Mouse (Mus musculus) myocyte (in vitro differentiated cells): Measurements from ENCODE around the gene Xrcc2. TPM values are rescaled to one million over a fixed set of nuclear protein-coding genes. Genes with fewer than 3 reads are reported as not detected.
"Not testable (repeated sequence)": the region's sequence is repeated elsewhere in the genome, so short reads cannot be mapped to it uniquely, and the experiment has no call there.

Experiments used
- H3K27me3 ChIP-seq: one replicate; pipeline ENCODE4 v1.6.1; 2011; ENCODE audit not compliant: control insufficient read depth, insufficient read depth, insufficient read length
- H3K36me3 ChIP-seq: one replicate; pipeline ENCODE4 v1.6.1; 2011; ENCODE audit not compliant: control insufficient read depth, insufficient read depth
- H3K4me2 ChIP-seq: one replicate; pipeline ENCODE4 v1.6.1; 2011; ENCODE audit warnings: low read depth, control low read depth
- H3K4me3 ChIP-seq: one replicate; pipeline ENCODE4 v1.5.1; 2011; ENCODE audit warnings: mild to moderate bottlenecking, control low read depth, moderate library complexity
- H3K79me2 ChIP-seq: one replicate; pipeline ENCODE4 v1.6.1; 2011; ENCODE audit not compliant: control insufficient read depth, insufficient read depth
- H3ac ChIP-seq: one replicate; pipeline ENCODE4 v1.6.1; 2011; ENCODE audit not compliant: control insufficient read depth, insufficient read length
- CEBPB ChIP-seq: IDR thresholded peaks from 2 replicates; pipeline ENCODE4 v1.6.1; 2011; ENCODE audit warnings: mild to moderate bottlenecking, moderate library complexity; ENCODE audit not compliant: poor library complexity, insufficient read depth, severe bottlenecking
- E2F4 ChIP-seq: IDR thresholded peaks from one replicate; pipeline ENCODE4 v1.6.1; 2011; ENCODE audit warnings: mild to moderate bottlenecking, control low read depth, moderate library complexity; ENCODE audit not compliant: insufficient read depth
- MAX ChIP-seq: IDR thresholded peaks from one replicate; pipeline ENCODE4 v1.6.1; 2011; ENCODE audit warnings: low read depth, mild to moderate bottlenecking, control low read depth
- MYOD1 ChIP-seq, 3 experiments: IDR thresholded peaks; one replicate each; pipeline ENCODE4 v1.6.1; 2011; ENCODE audit warnings: control low read depth in 2 of 3, low read depth in 2 of 3, mild to moderate bottlenecking in 2 of 3, moderate library complexity in 1 of 3; ENCODE audit not compliant: insufficient read length in 2 of 3, control insufficient read depth in 1 of 3
- MYOG ChIP-seq, 3 experiments: IDR thresholded peaks; one replicate each; pipeline ENCODE4 v1.6.1; 2011; ENCODE audit warnings: control low read depth in 2 of 3, low read depth in 2 of 3, mild to moderate bottlenecking in 2 of 3; ENCODE audit not compliant: insufficient read length in 2 of 3, control insufficient read depth in 1 of 3, insufficient read depth in 1 of 3
- POLR2A ChIP-seq: IDR thresholded peaks from one replicate; pipeline ENCODE4 v1.6.1; 2011; ENCODE audit warnings: low read depth, mild to moderate bottlenecking, control low read depth, moderate library complexity; ENCODE audit not compliant: insufficient read length
- POLR2AphosphoS2 ChIP-seq: IDR thresholded peaks from one replicate; pipeline ENCODE4 v1.6.1; 2011; ENCODE audit warnings: low read depth, control low read depth; ENCODE audit not compliant: insufficient read length
- REST ChIP-seq: IDR thresholded peaks from one replicate; pipeline ENCODE4 v1.6.1; 2011; ENCODE audit warnings: mild to moderate bottlenecking, control low read depth, moderate library complexity; ENCODE audit not compliant: insufficient read depth, insufficient read length
- SRF ChIP-seq: IDR thresholded peaks from one replicate; pipeline ENCODE4 v1.6.1; 2011; ENCODE audit warnings: low read depth; ENCODE audit not compliant: control insufficient read depth, insufficient read length
- TCF12 ChIP-seq: IDR thresholded peaks from one replicate; pipeline ENCODE4 v1.6.1; 2011; ENCODE audit warnings: mild to moderate bottlenecking, control low read depth; ENCODE audit not compliant: poor library complexity, insufficient read depth, severe bottlenecking
- TCF3 ChIP-seq: IDR thresholded peaks from one replicate; pipeline ENCODE4 v1.6.1; 2011; ENCODE audit warnings: low read depth, control low read depth; ENCODE audit not compliant: insufficient read length
- USF1 ChIP-seq: IDR thresholded peaks from one replicate; pipeline ENCODE4 v1.6.1; 2011; ENCODE audit warnings: low read depth, mild to moderate bottlenecking, control low read depth, moderate library complexity
- polyA plus RNA-seq: library from polyadenylated mRNA; unstranded; fragments of >200 nt; fragmentation: generic; extraction: Trizol; gene quantifications from one replicate; pipeline ENCODE4 v1.2.1, GENCODE M21; 2012; ENCODE audit warnings: missing spikeins

Xrcc2 gene
- polyA plus RNA-seq, 1 experiment, result 3.0 TPM

DNA sequence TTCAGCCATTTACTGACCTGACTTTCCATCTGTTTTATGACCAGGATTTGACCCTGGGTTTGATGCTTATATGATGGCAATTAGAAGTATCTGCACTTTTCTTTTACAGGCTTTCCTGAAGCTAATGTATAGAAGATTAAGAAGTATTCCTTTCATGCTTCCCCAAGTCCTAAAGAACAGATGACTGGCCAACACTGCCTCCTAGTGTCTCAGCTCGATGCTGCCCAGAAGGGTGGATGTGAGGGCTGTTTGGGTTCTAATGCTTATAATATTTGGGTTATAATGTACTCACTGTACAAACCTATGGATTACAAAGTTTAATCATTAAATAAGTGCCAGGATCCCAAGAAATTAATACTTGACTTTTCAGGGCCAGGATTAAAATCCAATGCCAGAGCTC lies 28.7 kb upstream of the Xrcc2 start:
- no peak for TF ChIP-seq POLR2A
- TF ChIP-seq MAX, result no peak
- no peak for TF ChIP-seq REST
- TF ChIP-seq TCF3, result no peak
- no peak for TF ChIP-seq MYOG (IDR thresholded peaks at IDR 0.05; ENCODE audit: control insufficient read depth in 1 of 3, insufficient read depth in 1 of 3, insufficient read length in 2 of 3, low read depth in 2 of 3)
- no peak for TF ChIP-seq CEBPB
- TF ChIP-seq MYOD1 (IDR thresholded peaks at IDR 0.05; ENCODE audit: control insufficient read depth in 1 of 3, insufficient read length in 2 of 3, low read depth in 2 of 3), result no peak
- no peak for TF ChIP-seq TCF12
- TF ChIP-seq USF1, result no peak
- TF ChIP-seq POLR2AphosphoS2, result no peak
- TF ChIP-seq E2F4, result no peak
- no peak for TF ChIP-seq SRF
- no peak overlapping the region for H3ac ChIP-seq
- H3K79me2 ChIP-seq, result no peaks in the 10 kb centered on the region
- no peaks in the 10 kb centered on the region for H3K36me3 ChIP-seq
- H3K4me2 ChIP-seq, result no peak overlapping the region
- H3K4me3 ChIP-seq, result no peak overlapping the region
- H3K27me3 ChIP-seq, result peaks cover 8% of the 10 kb centered on the region

DNA sequence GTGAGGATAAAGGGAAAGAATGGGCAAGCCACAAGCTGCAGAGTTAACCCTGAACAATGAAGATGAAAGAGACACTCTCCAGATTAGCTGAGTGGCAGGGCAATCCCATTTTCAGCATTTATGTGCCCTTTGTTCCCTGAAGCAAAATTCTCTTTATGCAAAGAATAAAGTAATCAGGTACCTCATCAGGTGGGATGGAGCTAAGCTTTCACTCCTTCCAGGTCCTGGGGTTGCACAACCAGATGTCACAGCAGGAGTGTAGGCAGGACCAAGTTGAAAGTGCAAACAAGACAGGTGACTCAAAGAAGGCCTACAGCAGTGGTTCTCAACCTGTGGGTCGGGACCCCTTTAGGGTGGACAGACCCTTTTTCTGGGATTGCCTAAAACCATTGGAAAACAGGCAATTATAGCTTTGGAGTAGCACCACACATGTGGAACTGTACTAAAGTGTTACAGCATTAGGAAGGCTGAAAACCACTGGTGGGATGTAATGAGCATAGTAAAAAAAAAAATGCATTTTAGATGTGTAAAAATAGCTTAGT lies 18.6 kb upstream of the Xrcc2 start:
- H3K4me2 ChIP-seq, result no peak overlapping the region
- TF ChIP-seq MAX (no peak), USF1 (no peak), MYOG (IDR thresholded peaks at IDR 0.05; ENCODE audit: control insufficient read depth in 1 of 3, insufficient read depth in 1 of 3, insufficient read length in 2 of 3, low read depth in 2 of 3) (no peak), TCF12 (no peak), REST (no peak), E2F4 (no peak), SRF (no peak), MYOD1 (IDR thresholded peaks at IDR 0.05; ENCODE audit: control insufficient read depth in 1 of 3, insufficient read length in 2 of 3, low read depth in 2 of 3) (no peak), POLR2AphosphoS2 (no peak), TCF3 (no peak)
- H3K4me3 ChIP-seq, result no peak overlapping the region
- no peaks in the 10 kb centered on the region for H3K36me3 ChIP-seq
- H3ac ChIP-seq, result no peak overlapping the region
- H3K27me3 ChIP-seq, result no peaks in the 10 kb centered on the region
- H3K79me2 ChIP-seq, result no peaks in the 10 kb centered on the region

DNA sequence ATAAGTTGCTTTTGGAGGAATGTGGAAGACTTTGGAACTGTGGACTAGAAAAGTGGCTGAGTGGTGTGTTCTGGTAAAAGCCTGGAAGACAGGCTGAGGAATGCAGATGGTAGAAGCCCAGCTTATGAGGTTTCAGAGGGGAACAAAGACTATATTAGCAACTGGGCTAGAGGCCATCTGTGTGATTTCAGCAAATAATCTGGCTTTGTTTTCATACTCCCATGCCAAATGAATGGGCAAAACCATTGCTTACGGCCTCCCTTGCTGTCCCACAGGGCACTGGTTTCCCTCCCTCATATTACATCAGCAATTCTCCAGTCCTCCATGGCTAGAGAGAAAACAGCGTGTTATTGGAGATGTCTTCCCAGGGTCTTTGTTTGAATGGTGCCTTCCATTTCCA lies 17.4 kb upstream of the Xrcc2 start:
- Histone ChIP-seq H3K27me3 (no peaks in the 10 kb centered on the region), H3K4me3 (no peak overlapping the region), H3K4me2 (no peak overlapping the region), H3ac (no peak overlapping the region), H3K79me2 (no peaks in the 10 kb centered on the region), H3K36me3 (no peaks in the 10 kb centered on the region)
- TF ChIP-seq MYOD1 (IDR thresholded peaks at IDR 0.05; ENCODE audit: control insufficient read depth in 1 of 3, insufficient read length in 2 of 3, low read depth in 2 of 3), result no peak
- TF ChIP-seq POLR2A, result no peak
- no peak for TF ChIP-seq TCF12
- no peak for TF ChIP-seq SRF
- TF ChIP-seq CEBPB, result no peak
- TF ChIP-seq E2F4, result no peak
- no peak for TF ChIP-seq REST
- no peak for TF ChIP-seq MYOG (IDR thresholded peaks at IDR 0.05; ENCODE audit: control insufficient read depth in 1 of 3, insufficient read depth in 1 of 3, insufficient read length in 2 of 3, low read depth in 2 of 3)
- no peak for TF ChIP-seq MAX
- TF ChIP-seq USF1, result no peak
- TF ChIP-seq POLR2AphosphoS2, result no peak
- no peak for TF ChIP-seq TCF3

DNA sequence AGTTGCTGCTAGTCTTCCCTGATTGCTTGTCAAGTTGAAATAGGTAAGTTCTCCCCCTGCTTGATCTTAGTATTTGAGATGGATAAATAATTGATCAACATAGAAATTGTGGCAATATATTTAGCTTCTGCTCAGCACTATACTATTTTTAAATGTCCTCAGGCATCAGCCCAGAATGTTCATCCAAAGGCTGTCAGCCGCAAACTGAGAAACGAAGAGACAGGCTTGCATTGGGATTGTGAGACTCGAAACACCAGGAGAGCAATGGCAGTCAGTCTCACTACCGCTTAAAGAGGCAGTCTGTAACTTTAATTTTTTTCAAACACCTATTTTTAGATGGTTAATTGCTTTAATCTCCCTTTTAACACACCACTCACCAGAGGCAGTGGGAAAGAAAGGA lies 13.8 kb upstream of the Xrcc2 start:
- H3ac ChIP-seq, result no peak overlapping the region
- no peak overlapping the region for H3K4me2 ChIP-seq
- H3K36me3 ChIP-seq, result no peaks in the 10 kb centered on the region
- no peak for TF ChIP-seq REST
- TF ChIP-seq TCF12, result no peak
- no peaks in the 10 kb centered on the region for H3K79me2 ChIP-seq
- no peaks in the 10 kb centered on the region for H3K27me3 ChIP-seq
- H3K4me3 ChIP-seq, result no peak overlapping the region

DNA sequence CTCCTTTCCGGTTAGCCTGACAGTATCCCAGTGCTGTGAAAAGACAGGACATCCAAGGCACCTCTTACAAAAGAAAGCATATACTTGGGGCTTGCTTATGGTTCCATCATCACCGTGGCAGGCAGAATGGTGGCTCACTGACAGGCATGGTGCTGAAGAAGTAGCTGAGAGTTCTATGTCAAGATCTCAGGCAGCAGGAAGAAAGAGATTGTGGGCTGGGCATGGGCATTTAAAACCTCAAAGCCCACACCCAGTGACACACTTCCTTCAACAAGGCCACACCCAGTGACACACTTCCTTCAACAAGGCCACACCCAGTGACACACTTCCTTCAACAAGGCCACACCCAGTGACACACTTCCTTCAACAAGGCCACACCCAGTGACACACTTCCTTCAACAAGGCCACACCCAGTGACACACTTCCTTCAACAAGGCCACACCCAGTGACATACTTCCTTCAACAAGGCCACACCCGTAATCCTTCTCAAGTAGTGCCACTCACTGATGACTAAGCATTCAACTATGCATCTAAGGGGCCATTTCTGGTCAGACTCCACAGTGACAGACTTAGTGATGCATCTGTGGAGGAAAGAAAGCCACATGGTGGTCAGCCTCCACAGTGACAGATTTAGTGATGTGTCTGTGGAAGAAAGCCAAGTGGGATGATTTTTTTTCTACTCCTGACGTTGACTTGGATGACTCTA lies 7.5 kb upstream of the Xrcc2 start:
- H3K27me3 ChIP-seq, result not testable (repeated sequence)

More for the DNA sequence above, 7.5 kb upstream of the Xrcc2 start:
- H3K4me2 ChIP-seq, H3K36me3 ChIP-seq, H3K79me2 ChIP-seq, H3K4me3 ChIP-seq, H3ac ChIP-seq: not testable (repeated sequence)
